Mouse (Mus musculus): ENCODE measurements around the gene Agbl4. TPM values are rescaled to one million over a fixed set of nuclear protein-coding genes. Genes with fewer than 3 reads are reported as not detected.

Gene Agbl4
- polyA plus RNA-seq, 1 experiment = not detected

GRCm38 (mm10) chr4:111452192-111452591 lies 1054.7 kb downstream of the Agbl4 start:
- no peak for TF ChIP-seq TAL1 (IDR thresholded peaks at IDR 0.05; ENCODE audit: low read length)

GRCm38 (mm10) chr4:111453275-111453674 lies 1055.8 kb downstream of the Agbl4 start:
- Histone ChIP-seq H3K4me3 (replicated peaks) (no peak overlapping the region), H3K9me3 (ENCODE audit: control insufficient read depth, low read length) (no peaks in the 10 kb centered on the region), H3K36me3 (ENCODE audit: control insufficient read depth) (no peaks in the 10 kb centered on the region), H3K27me3 (ENCODE audit: control insufficient read depth) (no peaks in the 10 kb centered on the region), H3K4me1 (ENCODE audit: control insufficient read depth) (no peaks in the 10 kb centered on the region)
- TF ChIP-seq GATA1 (IDR thresholded peaks at IDR 0.05; ENCODE audit: low read length) = no peak
- no peak for TF ChIP-seq TAL1 (IDR thresholded peaks at IDR 0.05; ENCODE audit: low read length)

More at GRCm38 (mm10) chr4:111452192-111452591, 1054.7 kb downstream of the Agbl4 start:
- H3K9me3 ChIP-seq (ENCODE audit: control insufficient read depth, low read length) = no peaks in the 10 kb centered on the region
- no peaks in the 10 kb centered on the region for H3K27me3 ChIP-seq (ENCODE audit: control insufficient read depth)
- H3K4me3 ChIP-seq (replicated peaks) = no peak overlapping the region
- no peaks in the 10 kb centered on the region for H3K36me3 ChIP-seq (ENCODE audit: control insufficient read depth)
- no peaks in the 10 kb centered on the region for H3K4me1 ChIP-seq (ENCODE audit: control insufficient read depth)

- no peaks in the 10 kb centered on the region for H3K4me1 ChIP-seq (ENCODE audit: control insufficient read depth)
- H3K9me3 ChIP-seq (ENCODE audit: control insufficient read depth, low read length) = no peaks in the 10 kb centered on the region
- no peak overlapping the region for H3K4me3 ChIP-seq (replicated peaks)
- no peaks in the 10 kb centered on the region for H3K27me3 ChIP-seq (ENCODE audit: control insufficient read depth)
- no peaks in the 10 kb centered on the region for H3K36me3 ChIP-seq (ENCODE audit: control insufficient read depth)
- TF ChIP-seq GATA1 (IDR thresholded peaks at IDR 0.05; ENCODE audit: low read length) (no peak), TAL1 (IDR thresholded peaks at IDR 0.05; ENCODE audit: low read length) (no peak)
Measured at GRCm38 (mm10) chr4:111455621-111456020, 1058.2 kb downstream of the Agbl4 start.

GRCm38 (mm10) chr4:111457568-111457967 lies 1060.1 kb downstream of the Agbl4 start:
- no peaks in the 10 kb centered on the region for H3K9me3 ChIP-seq (ENCODE audit: control insufficient read depth, low read length)
- H3K27me3 ChIP-seq (ENCODE audit: control insufficient read depth) = no peaks in the 10 kb centered on the region
- no peak for TF ChIP-seq TAL1 (IDR thresholded peaks at IDR 0.05; ENCODE audit: low read length)
- TF ChIP-seq GATA1 (IDR thresholded peaks at IDR 0.05; ENCODE audit: low read length) = no peak
- no peak overlapping the region for H3K4me3 ChIP-seq (replicated peaks)
- H3K4me1 ChIP-seq (ENCODE audit: control insufficient read depth) = no peaks in the 10 kb centered on the region
- H3K36me3 ChIP-seq (ENCODE audit: control insufficient read depth) = no peaks in the 10 kb centered on the region

- Histone ChIP-seq H3K27me3 (ENCODE audit: control insufficient read depth) (no peaks in the 10 kb centered on the region), H3K36me3 (ENCODE audit: control insufficient read depth) (no peaks in the 10 kb centered on the region), H3K4me3 (replicated peaks) (no peak overlapping the region), H3K9me3 (ENCODE audit: control insufficient read depth, low read length) (no peaks in the 10 kb centered on the region), H3K4me1 (ENCODE audit: control insufficient read depth) (no peaks in the 10 kb centered on the region)
- TF ChIP-seq GATA1 (IDR thresholded peaks at IDR 0.05; ENCODE audit: low read length) (no peak), TAL1 (IDR thresholded peaks at IDR 0.05; ENCODE audit: low read length) (no peak)
Measured at GRCm38 (mm10) chr4:111467293-111467773, 1069.9 kb downstream of the Agbl4 start.

GRCm38 (mm10) chr4:111467796-111468195 lies 1070.3 kb downstream of the Agbl4 start:
- no peaks in the 10 kb centered on the region for H3K36me3 ChIP-seq (ENCODE audit: control insufficient read depth)
- no peak overlapping the region for H3K4me3 ChIP-seq (replicated peaks)
- H3K27me3 ChIP-seq (ENCODE audit: control insufficient read depth) = no peaks in the 10 kb centered on the region
- no peaks in the 10 kb centered on the region for H3K4me1 ChIP-seq (ENCODE audit: control insufficient read depth)
- H3K9me3 ChIP-seq (ENCODE audit: control insufficient read depth, low read length) = no peaks in the 10 kb centered on the region
- TF ChIP-seq GATA1 (IDR thresholded peaks at IDR 0.05; ENCODE audit: low read length) = no peak
- no peak for TF ChIP-seq TAL1 (IDR thresholded peaks at IDR 0.05; ENCODE audit: low read length)

- H3K4me3 ChIP-seq (replicated peaks) = no peak overlapping the region
- H3K4me1 ChIP-seq (ENCODE audit: control insufficient read depth) = no peaks in the 10 kb centered on the region
- TF ChIP-seq TAL1 (IDR thresholded peaks at IDR 0.05; ENCODE audit: low read length) (no peak), GATA1 (IDR thresholded peaks at IDR 0.05; ENCODE audit: low read length) (no peak)
- H3K36me3 ChIP-seq (ENCODE audit: control insufficient read depth) = no peaks in the 10 kb centered on the region
- H3K9me3 ChIP-seq (ENCODE audit: control insufficient read depth, low read length) = no peaks in the 10 kb centered on the region
- H3K27me3 ChIP-seq (ENCODE audit: control insufficient read depth) = no peaks in the 10 kb centered on the region
Measured at GRCm38 (mm10) chr4:111469847-111470246, 1072.4 kb downstream of the Agbl4 start.

- TF ChIP-seq TAL1 (IDR thresholded peaks at IDR 0.05; ENCODE audit: low read length) = no peak
- no peak for TF ChIP-seq GATA1 (IDR thresholded peaks at IDR 0.05; ENCODE audit: low read length)
- no peaks in the 10 kb centered on the region for H3K36me3 ChIP-seq (ENCODE audit: control insufficient read depth)
- H3K9me3 ChIP-seq (ENCODE audit: control insufficient read depth, low read length) = no peaks in the 10 kb centered on the region
- no peaks in the 10 kb centered on the region for H3K4me1 ChIP-seq (ENCODE audit: control insufficient read depth)
- H3K4me3 ChIP-seq (replicated peaks) = no peak overlapping the region
- H3K27me3 ChIP-seq (ENCODE audit: control insufficient read depth) = no peaks in the 10 kb centered on the region
Measured at GRCm38 (mm10) chr4:111471726-111472125, 1074.3 kb downstream of the Agbl4 start.

GRCm38 (mm10) chr4:111472511-111472910 lies 1075.0 kb downstream of the Agbl4 start:
- Histone ChIP-seq H3K4me1 (ENCODE audit: control insufficient read depth) (no peaks in the 10 kb centered on the region), H3K9me3 (ENCODE audit: control insufficient read depth, low read length) (no peaks in the 10 kb centered on the region), H3K27me3 (ENCODE audit: control insufficient read depth) (no peaks in the 10 kb centered on the region), H3K36me3 (ENCODE audit: control insufficient read depth) (no peaks in the 10 kb centered on the region), H3K4me3 (replicated peaks) (no peak overlapping the region)
- TF ChIP-seq TAL1 (IDR thresholded peaks at IDR 0.05; ENCODE audit: low read length) (no peak), GATA1 (IDR thresholded peaks at IDR 0.05; ENCODE audit: low read length) (no peak)

- Histone ChIP-seq H3K27me3 (ENCODE audit: control insufficient read depth) (no peaks in the 10 kb centered on the region), H3K36me3 (ENCODE audit: control insufficient read depth) (no peaks in the 10 kb centered on the region), H3K9me3 (ENCODE audit: control insufficient read depth, low read length) (no peaks in the 10 kb centered on the region), H3K4me3 (replicated peaks) (no peak overlapping the region), H3K4me1 (ENCODE audit: control insufficient read depth) (no peaks in the 10 kb centered on the region)
- TF ChIP-seq GATA1 (IDR thresholded peaks at IDR 0.05; ENCODE audit: low read length) (no peak), TAL1 (IDR thresholded peaks at IDR 0.05; ENCODE audit: low read length) (no peak)
Measured at GRCm38 (mm10) chr4:111473014-111473413, 1075.6 kb downstream of the Agbl4 start.

Measured in erythroblast, embryonic 14.5 days (primary cell).